In the genomic region with DNA sequence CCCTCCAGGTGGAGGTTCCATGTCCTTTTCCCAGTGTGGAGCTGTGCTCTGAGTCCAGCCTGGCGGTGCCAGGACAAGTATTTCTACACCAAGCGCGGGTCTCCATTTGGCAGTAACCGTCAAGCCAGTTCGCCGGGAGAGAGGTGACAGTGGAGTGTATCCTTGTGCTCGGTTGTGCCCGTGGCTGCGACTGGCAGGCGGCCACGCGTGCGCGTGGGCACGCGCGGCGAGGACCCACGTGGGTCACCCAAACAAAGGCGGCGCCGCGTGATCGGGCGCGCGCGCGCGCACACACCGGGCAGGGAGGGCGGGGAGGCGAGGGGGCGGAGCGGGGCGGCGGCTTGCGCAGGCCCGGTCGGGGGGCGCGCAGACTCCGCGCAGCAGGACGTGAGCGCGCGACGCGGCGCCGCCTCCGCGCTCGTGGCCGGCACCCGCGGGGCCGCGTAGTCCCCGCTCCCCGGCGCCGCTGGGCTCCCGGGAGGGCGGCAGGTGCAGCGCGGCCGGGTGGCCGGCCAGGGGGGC, we compare ENCODE assay signal across 8 mouse cellular contexts. TPM values are rescaled to one million over a fixed set of nuclear protein-coding genes. Genes with fewer than 3 reads are reported as not detected.
DNase-seq lines count a peak whose midpoint lies in the region; ATAC-seq lines count a peak whose summit lies in the region.

No protein-coding gene starts in this region.

- peak; percentile 59 for DNase-seq in R1 (ENCODE audit: low read depth, low spot score)
- peak; percentile 95 to 98 for DNase-seq in cerebellum, postnatal 25 days
- peak; percentile 78 to 83 for DNase-seq in frontal cortex, postnatal 14 days (ENCODE audit: low spot score in 2 of 2)
- peak; percentile 79 to 88 for DNase-seq in layer of hippocampus, postnatal 25 days (ENCODE audit: extremely low spot score in 1 of 2, low spot score in 1 of 2)
- peak; percentile 87 for DNase-seq in lung, postnatal 14 days
- peak; percentile 93 for DNase-seq in retina, postnatal 1 day
- peak; percentile 80 to 86 for DNase-seq in thymus, postnatal 36 days

- H3K4me1 ChIP-seq in hindbrain, embryonic 13.5 days (replicated peaks), result peaks cover 57% of the 10 kb centered on the region

- no peaks in the 10 kb centered on the region for H3K36me3 ChIP-seq in hindbrain, embryonic 13.5 days

- H3K27ac ChIP-seq in hindbrain, embryonic 13.5 days, result peak overlapping the region; percentile 95

- peak overlapping the region; percentile 94 for H3K4me2 ChIP-seq in hindbrain, embryonic 13.5 days

- no peaks in the 10 kb centered on the region for H3K9me3 ChIP-seq in hindbrain, embryonic 13.5 days

- peak overlapping the region; percentile 83 for H3K4me3 ChIP-seq in hindbrain, embryonic 13.5 days

- H3K9ac ChIP-seq in hindbrain, embryonic 13.5 days, result peak overlapping the region; percentile 98

- under 1% methylated on average over 69 of the region's 70 CpGs for WGBS in hindbrain, embryonic 13.5 days

- ATAC-seq in hindbrain, embryonic 13.5 days (ENCODE audit: low FRiP score), result peak; percentile 75

- peaks cover 4% of the 10 kb centered on the region; the same call in 1 of the 2 replicates for H3K27me3 ChIP-seq in hindbrain, embryonic 13.5 days

RNA-seq across cellular contexts. Expression of a gene that starts 1.0 kb away (rescaled TPM):
- polyA plus RNA-seq in hindbrain, embryonic 13.5 days (2015; fragmentation: Nextera tagmentation; extraction: Ambion mirVana), result 33.9 and 36.4 TPM in 2 replicates
- total RNA-seq in layer of hippocampus, postnatal 25 days (2021), result 10 to 100 TPM; 25.9 to 27.7 TPM

RNA-seq across cellular contexts. Expression of a gene that starts 24.9 kb away (rescaled TPM):
- 1.6 and 1.8 TPM in 2 replicates for polyA plus RNA-seq in hindbrain, embryonic 13.5 days (2015; fragmentation: Nextera tagmentation; extraction: Ambion mirVana)
- total RNA-seq in layer of hippocampus, postnatal 25 days (2021), result 1 to 10 TPM; 4.5 to 6.1 TPM

Comparison
In these comparisons a context has a peak if more than half of its experiments do, and no peak if none do; other contexts are left out.
1. Peak in every context shown above with its lines: DNase-seq, ATAC-seq, H3K4me3 ChIP-seq and H3K27ac ChIP-seq.